Comparison of ENCODE assay signal across 13 mouse cellular contexts in the genomic region with DNA sequence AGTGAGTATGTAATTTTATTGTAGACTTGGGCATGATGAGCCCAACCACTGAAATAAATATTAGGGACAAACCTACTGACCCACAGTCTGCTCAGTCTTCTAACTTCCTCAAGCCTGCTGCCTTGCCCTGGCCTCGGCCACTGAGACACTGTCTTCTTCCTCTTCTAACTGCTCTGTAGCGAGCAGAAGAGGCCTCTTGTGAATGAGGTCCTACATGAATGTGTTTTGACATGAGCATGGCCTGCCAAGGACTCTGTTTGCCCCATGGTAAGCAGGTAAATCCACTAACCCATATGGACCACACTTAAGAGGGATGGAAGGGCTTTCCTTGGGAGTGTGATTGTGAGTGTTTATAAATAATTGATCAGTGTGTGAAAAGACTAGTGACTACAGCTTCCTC.
"Had no signal": no experiment of that assay in that cellular context is flagged by ENCODE, and none has a peak within 500 bp of the region (broad histone marks: within the 10 kb centered on the region; RNA-seq: fewer than 3 reads in every experiment).

No protein-coding gene starts in this region.

- H3K36me3 ChIP-seq: limb, embryonic 15.5 days; liver, embryonic 12.5 days; midbrain, embryonic 12.5 days; stomach, embryonic 15.5 days had no signal

- H3K4me3 ChIP-seq: left cerebral cortex, adult 2 months; limb, embryonic 15.5 days; liver, embryonic 12.5 days; midbrain, embryonic 12.5 days; stomach, embryonic 15.5 days had no signal

- H3K27me3 ChIP-seq: limb, embryonic 15.5 days; liver, embryonic 12.5 days; midbrain, embryonic 12.5 days; stomach, embryonic 15.5 days had no signal

- ATAC-seq: intestine, postnatal 0 days; liver, embryonic 12.5 days had no signal

- H3K4me1 ChIP-seq: limb, embryonic 15.5 days; liver, embryonic 12.5 days; midbrain, embryonic 12.5 days; stomach, embryonic 15.5 days had no signal

- H3K27ac ChIP-seq: left cerebral cortex, adult 2 months; limb, embryonic 15.5 days; liver, embryonic 12.5 days; midbrain, embryonic 12.5 days; stomach, embryonic 15.5 days had no signal

- DNase-seq: kidney, adult 8-10 months; kidney, postnatal 25 days; lung, embryonic 14.5 days; lung, postnatal 10 days; lung, postnatal 4 days; thymus, adult 2 months; thymus, postnatal 25 days had no signal
